Mouse (Mus musculus) mesoderm, embryonic 11.5 days (tissue): ENCODE data around the gene 4933411K16Rik.

ENCODE experiments used
- DNase-seq: peaks from one replicate; pipeline ENCODE4 v3.0.0-alpha.2; 2012; ENCODE audit warnings: low read depth, low spot score

Gene 4933411K16Rik

GRCm38 (mm10) chr19:42051948-42052347 is at the start of gene 4933411K16Rik:
Gene 4933411K16Rik (plus strand): TSS chr19:42052248.
- no peak for DNase-seq

DNA sequence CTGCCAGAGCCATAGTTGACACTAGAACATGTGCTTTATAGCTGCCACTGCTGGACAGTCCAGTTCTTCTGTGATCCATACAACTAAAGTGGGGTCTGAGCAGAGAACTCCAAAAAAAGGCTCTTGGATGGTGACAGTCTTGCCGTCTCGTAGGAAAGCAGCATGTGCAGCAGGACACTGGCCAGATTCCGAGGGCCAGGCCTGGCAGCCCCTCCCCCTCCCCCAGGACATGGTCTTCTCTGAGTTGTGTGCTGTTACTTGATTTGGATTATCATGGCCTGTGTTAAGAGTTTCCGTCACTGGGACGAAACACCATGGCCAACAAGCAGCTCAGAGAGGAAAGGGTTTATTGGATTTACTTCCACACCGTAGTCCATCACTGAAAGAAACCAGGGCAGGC is 47.8 kb upstream of the 4933411K16Rik start:
- DNase-seq: no peak

- DNase-seq: no peak
Measured at GRCm38 (mm10) chr19:42005616-42006015, 46.4 kb upstream of the 4933411K16Rik start.

- DNase-seq: no peak
Measured at GRCm38 (mm10) chr19:42006568-42006967, 45.5 kb upstream of the 4933411K16Rik start.

DNA sequence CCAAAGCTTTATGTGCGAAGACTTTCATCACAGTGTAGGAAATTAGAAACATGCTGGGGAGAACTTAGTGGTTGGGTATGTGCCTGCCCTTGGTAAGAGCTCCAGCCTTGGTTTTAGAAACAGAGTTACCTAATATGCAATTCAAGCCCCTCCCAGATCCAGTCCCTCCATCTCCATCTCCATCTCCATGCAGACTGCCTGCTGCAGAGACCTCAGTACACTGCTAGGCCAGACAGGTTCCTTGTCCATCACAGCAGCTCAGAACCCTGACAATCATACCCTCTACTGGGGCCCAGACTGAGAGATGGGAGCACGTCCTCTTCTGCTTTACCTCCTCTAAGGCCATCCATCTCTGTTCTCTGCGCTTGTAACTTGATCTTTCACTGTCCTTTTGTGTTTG is 43.5 kb upstream of the 4933411K16Rik start:
- DNase-seq: no peak

DNA sequence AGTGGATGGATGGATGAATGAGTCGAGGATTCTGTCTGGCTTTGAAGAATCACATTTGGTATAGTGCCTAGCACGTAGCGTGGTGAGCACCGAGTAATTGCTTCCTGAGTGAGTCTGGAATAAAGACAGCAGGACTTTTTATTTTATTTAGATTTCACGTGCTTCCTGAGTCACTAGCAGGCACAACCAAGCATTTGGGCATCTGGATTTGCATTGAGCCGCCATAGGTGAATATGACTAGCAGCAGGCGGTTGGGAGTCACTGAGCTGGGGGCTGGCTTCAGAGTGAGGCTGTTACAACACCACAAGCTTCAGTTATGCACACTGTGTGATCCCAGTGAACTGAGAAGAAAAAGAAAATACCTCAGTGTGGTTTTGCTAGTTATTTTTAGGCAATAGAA is 43.0 kb upstream of the 4933411K16Rik start:
- DNase-seq: no peak

DNA sequence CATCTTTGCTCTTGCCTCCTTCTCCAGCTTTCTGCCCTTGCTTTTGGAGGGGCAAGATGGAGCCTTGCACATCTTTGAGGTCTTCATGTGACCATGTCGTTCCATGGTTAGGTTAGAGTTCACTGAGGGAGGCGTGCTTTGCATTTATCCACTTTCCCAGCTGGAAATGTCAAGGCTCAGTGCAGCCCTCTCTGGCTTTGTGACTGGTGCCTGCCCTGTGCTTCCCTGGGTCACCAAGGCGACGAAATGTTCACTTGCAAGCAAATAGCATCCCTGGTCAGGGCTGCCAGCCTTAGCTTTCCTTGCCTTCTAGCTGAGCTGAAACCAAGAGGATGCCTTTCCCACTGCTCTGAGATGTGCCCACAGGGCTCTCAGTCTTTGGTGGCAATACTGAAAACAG is 41.6 kb upstream of the 4933411K16Rik start:
- no peak for DNase-seq

DNA sequence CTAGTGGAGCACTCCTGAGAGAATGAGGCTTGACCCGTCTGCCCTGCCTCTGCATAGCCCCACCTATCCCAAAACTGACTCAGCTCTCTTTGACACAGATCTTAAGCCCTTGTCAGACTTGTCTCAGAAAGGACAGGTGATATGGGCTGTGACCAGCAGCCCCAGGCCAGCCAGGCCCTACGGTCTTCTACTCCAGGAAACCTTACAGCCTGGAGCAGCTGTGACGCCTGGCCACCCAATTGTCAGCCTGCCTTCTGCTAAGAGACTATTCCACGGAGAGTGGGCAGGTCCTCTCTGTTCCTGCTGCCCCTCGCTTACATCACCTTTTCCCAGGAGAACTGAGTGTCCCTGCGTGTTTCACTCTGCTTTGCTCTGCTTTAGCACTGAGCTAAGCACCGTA is 40.9 kb upstream of the 4933411K16Rik start:
- no peak for DNase-seq

GRCm38 (mm10) chr19:42014231-42014825 is 37.7 kb upstream of the 4933411K16Rik start:
- DNase-seq: no peak

DNA sequence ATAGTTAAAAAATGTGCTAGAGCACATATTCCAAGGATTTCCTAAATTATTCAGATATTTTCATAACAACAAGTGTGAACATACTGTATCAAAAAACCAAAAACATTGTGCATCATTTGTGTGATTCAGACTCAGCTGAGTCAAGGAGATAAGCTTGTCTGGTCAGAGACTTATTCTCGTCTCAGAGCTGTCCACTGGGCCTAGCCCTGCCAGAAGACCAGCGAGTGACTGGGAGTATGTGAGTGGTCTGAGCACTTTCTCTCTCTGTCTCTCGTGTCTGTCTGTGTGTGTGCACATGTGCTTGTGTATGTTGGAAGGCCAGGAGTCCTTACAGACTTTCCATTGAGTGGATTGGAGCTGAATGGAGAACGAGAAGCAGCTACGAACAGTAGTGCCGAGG is 37.0 kb upstream of the 4933411K16Rik start:
- DNase-seq: no peak

DNA sequence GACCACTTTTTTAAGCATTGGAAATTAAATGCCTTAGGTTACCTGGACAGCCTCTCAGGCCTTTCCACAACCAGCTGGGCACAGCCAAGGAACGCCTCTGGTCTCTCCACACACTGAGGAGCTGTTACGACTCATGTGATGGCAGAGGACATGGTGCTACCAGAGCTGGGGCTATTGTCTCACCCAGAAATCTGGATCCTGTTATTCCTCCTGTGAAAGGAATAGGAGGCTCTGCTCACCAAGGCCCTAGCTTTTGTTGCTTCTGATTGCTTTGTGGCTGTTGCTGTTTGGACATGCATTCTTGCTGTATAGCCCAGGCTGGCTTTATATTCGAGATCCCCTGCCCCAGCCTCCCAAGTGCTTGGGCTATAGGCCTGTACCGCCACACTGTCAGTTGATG is 35.8 kb upstream of the 4933411K16Rik start:
- no peak for DNase-seq

GRCm38 (mm10) chr19:42016840-42017239 is 35.2 kb upstream of the 4933411K16Rik start:
- no peak for DNase-seq

GRCm38 (mm10) chr19:42017399-42018247 is 34.4 kb upstream of the 4933411K16Rik start:
- DNase-seq: no peak

GRCm38 (mm10) chr19:42019011-42019522 is 33.0 kb upstream of the 4933411K16Rik start:
- no peak for DNase-seq

- no peak for DNase-seq
Measured at GRCm38 (mm10) chr19:42021681-42022541, 30.1 kb upstream of the 4933411K16Rik start.

- no peak for DNase-seq
Measured at GRCm38 (mm10) chr19:42022542-42022848, 29.6 kb upstream of the 4933411K16Rik start.

DNA sequence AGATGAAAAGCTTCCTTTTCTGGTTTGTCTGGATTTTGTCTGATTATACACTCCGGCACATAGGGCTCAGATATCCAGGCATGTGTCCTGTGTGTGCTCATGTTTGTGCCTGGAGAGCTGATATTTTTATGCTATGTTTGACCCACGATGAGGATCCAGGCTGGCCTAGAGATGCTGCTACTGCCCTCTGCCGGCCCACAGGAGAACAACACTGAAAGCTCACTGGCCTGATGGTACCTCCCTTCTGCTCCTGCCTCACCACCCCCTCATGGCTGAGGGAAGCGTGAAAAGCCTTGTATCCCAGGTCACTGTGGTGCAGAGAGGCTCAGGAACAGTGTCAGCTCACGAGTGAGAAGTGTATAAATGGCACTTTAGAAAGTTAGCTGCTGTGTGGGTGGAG is 25.9 kb upstream of the 4933411K16Rik start:
- DNase-seq: peak; percentile 84

DNA sequence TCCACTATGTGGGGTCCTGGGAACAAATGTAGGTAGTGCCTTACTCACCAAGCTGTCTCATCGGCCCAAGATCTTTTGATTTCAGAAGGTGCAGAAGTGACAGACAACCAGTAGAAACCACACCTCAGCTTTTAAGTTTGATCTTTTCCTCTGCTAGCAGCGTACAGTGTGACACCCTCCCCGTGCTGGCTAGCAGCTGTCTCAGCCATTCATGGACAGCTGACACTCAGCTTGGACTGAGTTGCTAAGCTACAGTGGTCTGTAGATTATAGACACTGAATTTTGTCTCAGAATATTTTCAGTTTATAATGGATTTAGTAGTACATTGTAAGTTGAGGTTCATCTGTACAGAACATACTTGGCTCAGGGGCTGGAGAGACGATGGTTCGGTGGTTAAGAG is 20.9 kb upstream of the 4933411K16Rik start:
- no peak for DNase-seq

- DNase-seq: no peak
Measured at GRCm38 (mm10) chr19:42033611-42034010, 18.4 kb upstream of the 4933411K16Rik start.

- DNase-seq: no peak
Measured at GRCm38 (mm10) chr19:42034146-42034775, 17.8 kb upstream of the 4933411K16Rik start.

GRCm38 (mm10) chr19:42034881-42035455 is 17.1 kb upstream of the 4933411K16Rik start:
- no peak for DNase-seq
